Mouse (Mus musculus) stomach, embryonic 15.5 days (tissue): ENCODE data around the gene Cep350. TPM values are rescaled to one million over a fixed set of nuclear protein-coding genes. Genes with fewer than 3 reads are reported as not detected.

ENCODE experiments used
- ATAC-seq: fragments of 200-750 bp; cut with Nextera tagmentation; 2 replicates; pipeline ENCODE4 v1.8.0; 2017; ENCODE audit warnings: low read depth, moderate number of reproducible peaks, moderate TSS enrichment; ENCODE audit not compliant: insufficient read depth, low FRiP score
- H3K27ac ChIP-seq: fragments of 300-500 bp; sonication (generic); 2 replicates; pipeline ENCODE4 v1.5.1; 2015; ENCODE audit warnings: mild to moderate bottlenecking, inconsistent platforms
- H3K27me3 ChIP-seq: fragments of 300-500 bp; sonication (generic); replicated peaks from 2 replicates; pipeline ENCODE4 v1.6.1; 2015; ENCODE audit warnings: inconsistent platforms
- H3K36me3 ChIP-seq: fragments of 300-500 bp; sonication (generic); 2 replicates; pipeline ENCODE4 v1.6.1; 2015; ENCODE audit warnings: inconsistent platforms
- H3K4me1 ChIP-seq: fragments of 300-500 bp; sonication (generic); 2 replicates; pipeline ENCODE4 v1.6.1; 2015; ENCODE audit warnings: inconsistent platforms
- H3K4me2 ChIP-seq: fragments of 300-500 bp; sonication (generic); 2 replicates; pipeline ENCODE4 v1.6.1; 2015; ENCODE audit warnings: mild to moderate bottlenecking, inconsistent platforms
- H3K4me3 ChIP-seq: fragments of 300-500 bp; sonication (generic); replicated peaks from 2 replicates; pipeline ENCODE4 v1.5.1; 2015; ENCODE audit warnings: inconsistent platforms
- H3K9ac ChIP-seq: fragments of 300-500 bp; sonication (generic); 2 replicates; pipeline ENCODE4 v1.6.1; 2015; ENCODE audit warnings: inconsistent platforms
- H3K9me3 ChIP-seq: fragments of 300-500 bp; sonication (generic); 2 replicates; pipeline ENCODE4 v1.6.1; 2016; ENCODE audit warnings: inconsistent platforms
- WGBS: fragments of 180-500 bp; shearing (Covaris S2); methylation state at CpG from one replicate; pipeline ENCODE4 v1.1.7; 2015; 5-methylcytosine and 5-hydroxymethylcytosine counted together
- polyA plus RNA-seq: library from polyadenylated mRNA; unstranded; fragments of >200 nt; fragmentation: Nextera tagmentation; extraction: Ambion mirVana; gene quantifications from 2 replicates; pipeline ENCODE4 v1.2.1, GENCODE M21; 2015

Gene Cep350
- polyA plus RNA-seq, 1 experiment from 2014 or later, result 12.6 TPM

GRCm38 (mm10) chr1:155798000-155798399 is 175.1 kb downstream of the Cep350 start:
- Histone ChIP-seq H3K4me2 (no peak overlapping the region), H3K9ac (no peak overlapping the region), H3K27ac (no peak overlapping the region), H3K36me3 (0 out of 2 replicates have a peak, but pooled peaks cover 23% of the 10 kb centered on the region), H3K4me3 (no peak overlapping the region), H3K27me3 (no peaks in the 10 kb centered on the region), H3K9me3 (no peaks in the 10 kb centered on the region), H3K4me1 (0 out of 2 replicates have a peak, but pooled peaks cover 4% of the 10 kb centered on the region)
- WGBS, result 91% methylated on average over 4 of the region's 4 CpGs
- no peak for ATAC-seq

GRCm38 (mm10) chr1:155797425-155797824 is 175.6 kb downstream of the Cep350 start:
- Histone ChIP-seq H3K36me3 (0 out of 2 replicates have a peak, but pooled peaks cover 27% of the 10 kb centered on the region), H3K9ac (no peak overlapping the region), H3K4me1 (0 out of 2 replicates have a peak, but pooled peaks cover 4% of the 10 kb centered on the region), H3K4me3 (no peak overlapping the region), H3K9me3 (no peaks in the 10 kb centered on the region), H3K27me3 (no peaks in the 10 kb centered on the region), H3K27ac (0 out of 2 replicates have a peak overlapping the region, but pooled peaks have one; percentile 11), H3K4me2 (no peak overlapping the region)
- ATAC-seq, result no peak
- 76% methylated on average over 4 of the region's 4 CpGs for whole genome bisulfite sequencing

GRCm38 (mm10) chr1:155796757-155797405 is 176.2 kb downstream of the Cep350 start:
- Histone ChIP-seq H3K9ac (no peak overlapping the region), H3K27ac (no peak overlapping the region), H3K27me3 (no peaks in the 10 kb centered on the region), H3K36me3 (0 out of 2 replicates have a peak, but pooled peaks cover 33% of the 10 kb centered on the region), H3K9me3 (no peaks in the 10 kb centered on the region), H3K4me1 (0 out of 2 replicates have a peak, but pooled peaks cover 4% of the 10 kb centered on the region), H3K4me2 (no peak overlapping the region), H3K4me3 (no peak overlapping the region)
- 73% methylated on average over 11 of the region's 11 CpGs for WGBS
- ATAC-seq, result no peak

GRCm38 (mm10) chr1:155795791-155796233 is 177.2 kb downstream of the Cep350 start:
- no peak overlapping the region for H3K4me3 ChIP-seq
- no peak overlapping the region for H3K9ac ChIP-seq
- no peaks in the 10 kb centered on the region for H3K27me3 ChIP-seq
- H3K27ac ChIP-seq, result no peak overlapping the region
- WGBS, result 89% methylated on average over 5 of the region's 5 CpGs
- H3K4me2 ChIP-seq, result no peak overlapping the region
- H3K36me3 ChIP-seq, result 0 out of 2 replicates have a peak, but pooled peaks cover 35% of the 10 kb centered on the region
- no peak for ATAC-seq
- no peaks in the 10 kb centered on the region for H3K9me3 ChIP-seq
- 0 out of 2 replicates have a peak, but pooled peaks cover 4% of the 10 kb centered on the region for H3K4me1 ChIP-seq

Other genes with a start within 250 kb of the Cep350 start
- gene Lhx4, start 221.6 kb downstream of the Cep350 start, polyA plus RNA-seq, result 0.03 and 0.04 TPM in 2 replicates
- gene Qsox1, start 160.4 kb downstream of the Cep350 start, polyA plus RNA-seq, result 70.4 and 81.2 TPM in 2 replicates
- gene Tor1aip2, start 62.1 kb upstream of the Cep350 start, polyA plus RNA-seq, result 108 and 113 TPM in 2 replicates
- 36.0 and 39.7 TPM in 2 replicates for gene Tor1aip1, start 63.2 kb upstream of the Cep350 start, polyA plus RNA-seq
- 4.7 and 4.9 TPM in 2 replicates for gene Fam163a, start 231.8 kb upstream of the Cep350 start, polyA plus RNA-seq